Mouse (Mus musculus) midbrain, postnatal 0 days (tissue): Measurements from ENCODE around the gene Tnfaip8l2. TPM values are rescaled to one million over a fixed set of nuclear protein-coding genes. Genes with fewer than 3 reads are reported as not detected.

ENCODE experiments used
- ATAC-seq: fragments of 200-750 bp; cut with Nextera tagmentation; 2 replicates; pipeline ENCODE4 v1.8.0; 2017; ENCODE audit warnings: moderate number of reproducible peaks, mild to moderate bottlenecking, moderate TSS enrichment, moderate library complexity; ENCODE audit not compliant: low FRiP score
- DNase-seq: peaks from one replicate; pipeline ENCODE4 v3.0.0-alpha.2; 2015; ENCODE audit warnings: low spot score
- H3K27ac ChIP-seq: fragments of 300-500 bp; sonication (generic); 2 replicates; pipeline ENCODE4 v1.5.1; 2014; ENCODE audit warnings: low read depth, mild to moderate bottlenecking, low read length, mixed read lengths
- H3K27me3 ChIP-seq: fragments of 300-500 bp; sonication (generic); 2 replicates; pipeline ENCODE4 v1.6.1; 2014; ENCODE audit warnings: low read length, control low read depth, mixed read lengths; ENCODE audit not compliant: insufficient read depth
- H3K36me3 ChIP-seq: fragments of 300-500 bp; sonication (generic); 2 replicates; pipeline ENCODE4 v1.6.1; 2014; ENCODE audit warnings: low read length, control low read depth, mixed read lengths; ENCODE audit not compliant: insufficient read depth
- H3K4me1 ChIP-seq: fragments of 300-500 bp; sonication (generic); 2 replicates; pipeline ENCODE4 v1.6.1; 2014; ENCODE audit warnings: mild to moderate bottlenecking, control low read depth, antibody characterized with exemption, low read length, mixed read lengths; ENCODE audit not compliant: insufficient read depth
- H3K4me2 ChIP-seq: fragments of 300-500 bp; sonication (generic); 2 replicates; pipeline ENCODE4 v1.6.1; 2014; ENCODE audit warnings: low read depth, mild to moderate bottlenecking, low read length, mixed read lengths; ENCODE audit not compliant: poor library complexity, severe bottlenecking
- H3K4me3 ChIP-seq: fragments of 300-500 bp; sonication (generic); 2 replicates; pipeline ENCODE4 v1.5.1; 2014; ENCODE audit warnings: low read depth, mild to moderate bottlenecking, low read length, moderate library complexity
- H3K9ac ChIP-seq: fragments of 300-500 bp; sonication (generic); replicated peaks from 2 replicates; pipeline ENCODE4 v1.6.1; 2014; ENCODE audit warnings: mild to moderate bottlenecking, low read length, moderate library complexity, mixed read lengths; ENCODE audit not compliant: poor library complexity, severe bottlenecking
- H3K9me3 ChIP-seq: fragments of 300-500 bp; sonication (generic); 2 replicates; pipeline ENCODE4 v1.6.1; 2016; ENCODE audit warnings: low read length, control low read depth
- CTCF ChIP-seq: IDR thresholded peaks from 2 replicates; pipeline ENCODE4 v1.5.1; 2016; ENCODE audit warnings: antibody characterized with exemption, mild to moderate bottlenecking
- WGBS: fragments of 180-500 bp; shearing (Covaris S2); extraction: QIAGEN DNeasy Blood & Tissue Kit; methylation state at CpG from one replicate; pipeline ENCODE4 v1.1.7; 2014; 5-methylcytosine and 5-hydroxymethylcytosine counted together
- polyA plus RNA-seq: library from polyadenylated mRNA; unstranded; fragments of >200 nt; fragmentation: Nextera tagmentation; extraction: Ambion mirVana; gene quantifications from 2 replicates; pipeline ENCODE4 v1.2.1, GENCODE M21; 2015
- total RNA-seq: library from RNA; depleted of rRNA; stranded (reverse); fragments of >200 nt; gene quantifications from 2 replicates; pipeline ENCODE4 v1.2.3, GENCODE M21; 2014

Gene Tnfaip8l2
- total and polyA plus RNA-seq, 2 experiments from 2014 or later, result 0.93 to 2.8 TPM

DNA sequence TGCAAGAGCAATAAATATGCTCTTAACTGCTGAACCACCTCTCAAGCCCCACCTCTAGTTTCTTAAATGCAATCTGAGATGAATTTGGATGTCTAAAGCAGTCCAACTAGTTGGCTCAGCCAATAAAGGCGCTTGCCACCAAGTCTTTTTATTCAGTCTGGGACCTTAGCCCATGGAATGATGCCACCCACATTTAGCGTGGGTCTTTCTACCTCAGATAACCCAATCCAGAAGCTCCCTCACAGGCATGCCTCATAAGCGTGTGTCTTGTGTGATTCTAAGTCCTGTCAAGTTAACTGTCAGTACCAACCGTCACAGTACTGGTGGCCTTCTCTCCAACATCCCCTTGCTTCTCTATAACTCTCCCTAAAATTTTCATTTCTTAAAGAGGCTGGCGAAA, 36.8 kb upstream of the Tnfaip8l2 start:
- no peak overlapping the region for H3K4me3 ChIP-seq
- ATAC-seq (no peak), DNase-seq (no peak)
- H3K4me2 ChIP-seq, result no peak overlapping the region
- H3K4me1 ChIP-seq, result no peaks in the 10 kb centered on the region
- WGBS, result 89% methylated on average over 5 of the region's 5 CpGs
- H3K9me3 ChIP-seq, result no peaks in the 10 kb centered on the region
- no peaks in the 10 kb centered on the region for H3K27me3 ChIP-seq
- no peaks in the 10 kb centered on the region for H3K36me3 ChIP-seq
- no peak for TF ChIP-seq CTCF
- no peak overlapping the region for H3K9ac ChIP-seq
- no peak overlapping the region for H3K27ac ChIP-seq

DNA sequence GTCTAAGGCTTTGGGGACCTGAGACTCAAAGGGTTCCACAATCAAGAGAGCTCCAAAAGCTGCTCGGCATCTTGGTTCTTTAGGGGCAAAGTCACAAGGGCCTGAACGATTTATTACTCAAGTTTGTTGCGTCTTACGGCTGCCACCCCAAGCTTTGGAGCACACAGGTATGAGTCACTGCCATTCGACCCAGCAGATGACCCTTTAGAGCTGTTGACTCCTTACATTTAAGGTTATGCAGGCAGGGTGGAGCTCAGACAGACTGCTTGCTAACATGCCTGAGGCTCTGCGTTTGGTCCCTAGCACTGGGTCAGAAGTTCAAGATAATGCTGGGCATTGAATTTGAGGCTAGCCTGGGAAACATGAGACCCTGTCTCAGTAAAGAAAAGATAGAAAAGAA, 35.4 kb upstream of the Tnfaip8l2 start:
- no peak for DNase-seq
- no peak for ATAC-seq
- H3K9ac ChIP-seq, result no peak overlapping the region
- H3K9me3 ChIP-seq, result no peaks in the 10 kb centered on the region
- WGBS, result 83% methylated on average over 6 of the region's 6 CpGs
- peaks cover 5% of the 10 kb centered on the region for H3K36me3 ChIP-seq
- H3K4me3 ChIP-seq, result no peak overlapping the region
- H3K27me3 ChIP-seq, result no peaks in the 10 kb centered on the region
- H3K27ac ChIP-seq, result no peak overlapping the region
- no peaks in the 10 kb centered on the region for H3K4me1 ChIP-seq
- TF ChIP-seq CTCF, result no peak
- H3K4me2 ChIP-seq, result no peak overlapping the region

DNA sequence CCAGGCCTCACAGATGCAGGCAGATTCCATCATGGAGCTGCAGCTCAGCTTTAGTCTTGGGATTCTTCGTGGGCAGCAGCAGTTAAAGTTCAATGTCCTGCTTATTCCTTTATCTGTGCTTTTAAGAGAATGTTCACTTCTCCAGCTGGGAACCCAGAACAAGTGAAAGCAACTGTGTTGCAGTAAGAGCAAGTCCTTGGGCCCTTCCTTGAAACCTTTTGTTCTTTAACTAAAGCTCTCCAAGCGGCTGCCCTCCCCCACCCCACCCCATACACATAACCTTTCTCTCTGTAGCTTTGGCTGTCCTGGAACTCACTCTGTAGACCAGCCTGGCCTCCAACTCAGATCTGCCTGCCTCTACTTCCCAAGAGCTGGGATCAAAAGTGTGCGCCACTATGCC, 34.3 kb upstream of the Tnfaip8l2 start:
- WGBS, result 62% methylated on average over 3 of the region's 3 CpGs
- no peak for DNase-seq
- Histone ChIP-seq H3K9me3 (no peaks in the 10 kb centered on the region), H3K4me2 (no peak overlapping the region), H3K9ac (no peak overlapping the region), H3K4me1 (no peaks in the 10 kb centered on the region), H3K27ac (no peak overlapping the region), H3K4me3 (no peak overlapping the region), H3K36me3 (peaks cover 15% of the 10 kb centered on the region), H3K27me3 (no peaks in the 10 kb centered on the region)
- ATAC-seq, result no peak
- no peak for TF ChIP-seq CTCF

GRCm38 (mm10) chr3:95174011-95174592, 31.9 kb upstream of the Tnfaip8l2 start:
- DNase-seq (peak; percentile 81), ATAC-seq (peak; percentile 41)
- peak overlapping the region; percentile 30; the same call in 1 of the 2 replicates for H3K4me2 ChIP-seq
- TF ChIP-seq CTCF, result peak; percentile 86
- H3K9me3 ChIP-seq, result no peaks in the 10 kb centered on the region
- H3K4me3 ChIP-seq, result no peak overlapping the region
- peaks cover 39% of the 10 kb centered on the region for H3K36me3 ChIP-seq
- WGBS, result 12% methylated on average over 16 of the region's 16 CpGs
- no peaks in the 10 kb centered on the region for H3K27me3 ChIP-seq
- no peaks in the 10 kb centered on the region for H3K4me1 ChIP-seq
- H3K9ac ChIP-seq, result no peak overlapping the region
- H3K27ac ChIP-seq, result 0 out of 2 replicates have a peak overlapping the region, but pooled peaks have one; percentile 28

DNA sequence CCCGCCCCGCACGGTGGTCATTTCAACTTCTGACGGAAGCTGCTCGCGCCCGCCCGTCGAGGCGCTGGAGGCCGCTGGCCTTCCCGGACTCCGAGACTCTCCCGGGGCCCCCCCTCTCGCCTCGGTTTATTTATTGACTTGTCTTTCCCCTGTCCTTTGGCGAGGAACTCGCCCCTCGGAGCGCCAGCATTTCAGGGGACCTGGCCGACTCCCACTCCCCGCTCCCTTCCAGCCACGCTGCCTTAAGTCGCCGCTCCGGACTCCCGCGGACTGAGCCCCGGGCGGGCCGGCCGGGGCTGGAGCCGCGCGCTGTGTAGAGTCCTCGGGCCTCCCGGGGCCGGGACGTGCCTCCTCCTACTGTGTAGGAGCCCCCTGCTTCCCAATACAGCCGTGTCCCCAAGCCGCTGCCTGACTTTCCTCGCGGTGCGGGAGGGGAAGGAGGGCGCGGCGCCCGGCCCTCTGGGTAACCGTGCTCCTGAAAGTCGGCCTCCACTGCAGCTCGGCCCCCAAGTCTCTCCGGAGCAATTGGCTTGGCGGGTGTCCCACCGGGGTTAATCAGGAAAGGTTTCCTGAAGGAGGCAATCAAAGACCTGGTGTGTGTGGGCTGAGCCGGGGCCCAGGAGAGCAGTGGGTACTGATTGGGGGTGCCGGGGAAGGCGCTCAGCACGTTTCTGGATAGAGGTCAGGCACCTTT, 31.2 kb upstream of the Tnfaip8l2 start:
- Histone ChIP-seq H3K4me3 (peak overlapping the region; percentile 18; the same call in 1 of the 2 replicates), H3K9me3 (no peaks in the 10 kb centered on the region), H3K4me2 (peak overlapping the region; percentile 30), H3K36me3 (peaks cover 46% of the 10 kb centered on the region), H3K9ac (peak overlapping the region; percentile 42; the same call in 1 of the 2 replicates), H3K27me3 (no peaks in the 10 kb centered on the region), H3K4me1 (no peaks in the 10 kb centered on the region), H3K27ac (0 out of 2 replicates have a peak overlapping the region, but pooled peaks have one; percentile 28)
- ATAC-seq (peak; percentile 24; the same call in 1 of the 2 replicates), DNase-seq (no peak)
- 12% methylated on average over 57 of the region's 58 CpGs for WGBS
- TF ChIP-seq CTCF, result no peak
